Mouse (Mus musculus) intestine, embryonic 14.5 days (tissue): ENCODE measurements around the gene Prkce. TPM values are rescaled to one million over a fixed set of nuclear protein-coding genes. Genes with fewer than 3 reads are reported as not detected.

Experiments used
- ATAC-seq: fragments of 200-750 bp; cut with Nextera tagmentation; replicated peaks from 2 replicates; pipeline ENCODE4 v1.8.0; 2017; ENCODE audit warnings: low read depth, moderate number of reproducible peaks, moderate TSS enrichment, moderate library complexity; ENCODE audit not compliant: low FRiP score, low TSS enrichment
- DNase-seq: peaks from one replicate; pipeline ENCODE4 v3.0.0-alpha.2; 2018; ENCODE audit warnings: low spot score
- H3K27ac ChIP-seq: fragments of 300-500 bp; sonication (generic); 2 replicates; pipeline ENCODE4 v1.5.1; 2014; ENCODE audit warnings: low read depth, mild to moderate bottlenecking, control low read depth
- H3K27me3 ChIP-seq: fragments of 300-500 bp; sonication (generic); replicated peaks from 2 replicates; pipeline ENCODE4 v1.6.1; 2014; ENCODE audit warnings: low read length, control low read depth; ENCODE audit not compliant: control insufficient read depth, insufficient read depth
- H3K36me3 ChIP-seq: fragments of 300-500 bp; sonication (generic); 2 replicates; pipeline ENCODE4 v1.6.1; 2014; ENCODE audit warnings: low read length, control low read depth; ENCODE audit not compliant: control insufficient read depth, insufficient read depth
- H3K4me1 ChIP-seq: fragments of 300-500 bp; sonication (generic); replicated peaks from 2 replicates; pipeline ENCODE4 v1.6.1; 2014; ENCODE audit warnings: low read length, control low read depth, mixed read lengths; ENCODE audit not compliant: control insufficient read depth, insufficient read depth
- H3K4me2 ChIP-seq: fragments of 300-500 bp; sonication (generic); 2 replicates; pipeline ENCODE4 v1.6.1; 2014; ENCODE audit warnings: low read length
- H3K4me3 ChIP-seq: fragments of 300-500 bp; sonication (generic); 2 replicates; pipeline ENCODE4 v1.5.1; 2014; ENCODE audit warnings: low read depth, low read length, control low read depth, mixed read lengths
- H3K9ac ChIP-seq: fragments of 300-500 bp; sonication (generic); 2 replicates; pipeline ENCODE4 v1.6.1; 2014; ENCODE audit warnings: mild to moderate bottlenecking, low read length
- H3K9me3 ChIP-seq: fragments of 300-500 bp; sonication (generic); 2 replicates; pipeline ENCODE4 v1.6.1; 2016; ENCODE audit warnings: low read length, control low read depth; ENCODE audit not compliant: control insufficient read depth
- WGBS: fragments of 180-500 bp; shearing (Covaris S2); extraction: QIAGEN DNeasy Blood & Tissue Kit; methylation state at CpG from one replicate; pipeline ENCODE4 v1.1.7; 2014; 5-methylcytosine and 5-hydroxymethylcytosine counted together
- polyA plus RNA-seq: library from polyadenylated mRNA; unstranded; fragments of >200 nt; fragmentation: Nextera tagmentation; extraction: Ambion mirVana; gene quantifications from 2 replicates; pipeline ENCODE4 v1.2.1, GENCODE M21; 2014

The Prkce gene
- polyA plus RNA-seq, 1 experiment from 2014 or later: 7.5 TPM

DNA sequence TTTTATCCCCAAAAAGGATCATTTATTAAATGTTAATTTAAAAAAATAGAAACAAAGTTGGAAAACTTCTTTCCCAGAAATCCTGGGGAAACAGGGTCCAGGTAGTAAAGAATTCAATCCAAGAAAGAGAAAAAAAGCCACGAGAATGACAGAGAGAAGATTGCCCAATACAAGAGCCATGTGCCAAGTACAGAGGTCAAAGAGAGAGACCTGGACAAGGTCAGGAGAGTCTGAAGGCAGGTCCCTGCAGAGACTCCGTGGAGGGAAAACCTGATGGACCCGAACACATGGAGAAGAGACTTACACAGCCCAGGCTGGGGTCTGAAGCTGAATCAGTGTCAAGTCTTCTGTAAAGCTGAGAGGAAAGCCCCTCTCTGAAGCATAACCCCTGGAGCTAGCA is 519.4 kb downstream of the Prkce start:
- ATAC-seq (no peak), DNase-seq (no peak)
- Histone ChIP-seq H3K9ac (no peak overlapping the region), H3K4me1 (no peaks in the 10 kb centered on the region), H3K9me3 (no peaks in the 10 kb centered on the region), H3K27me3 (no peaks in the 10 kb centered on the region), H3K36me3 (no peaks in the 10 kb centered on the region), H3K4me3 (no peak overlapping the region), H3K27ac (no peak overlapping the region), H3K4me2 (no peak overlapping the region)
- 76% methylated on average over 3 of the region's 3 CpGs for WGBS

DNA sequence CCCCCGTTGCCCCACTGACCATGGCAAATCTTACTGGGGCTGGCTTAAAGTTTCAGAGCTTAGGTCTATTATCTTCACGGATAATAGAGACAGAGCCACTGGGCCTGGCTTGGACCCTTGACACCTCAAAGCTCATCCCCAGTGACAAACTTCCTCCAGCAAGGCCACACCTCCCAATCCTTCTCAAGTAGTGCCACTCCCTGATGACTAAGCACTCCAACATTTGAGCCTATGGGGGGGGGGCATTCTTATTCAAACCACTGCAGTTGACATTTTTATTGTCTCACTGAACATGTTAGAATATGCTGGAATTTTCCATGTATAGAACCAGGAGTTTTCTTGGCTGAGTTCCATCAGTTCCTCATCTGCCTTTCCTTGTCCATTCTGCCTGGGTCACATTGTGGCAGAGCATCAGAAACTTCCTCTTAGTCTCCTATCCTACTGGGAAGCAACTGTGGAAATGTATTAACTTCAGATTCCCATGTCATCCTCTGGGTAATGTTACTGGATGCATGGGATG is 523.3 kb downstream of the Prkce start:
- Histone ChIP-seq H3K4me2 (no peak overlapping the region), H3K27me3 (no peaks in the 10 kb centered on the region), H3K27ac (no peak overlapping the region), H3K4me3 (no peak overlapping the region), H3K36me3 (no peaks in the 10 kb centered on the region), H3K4me1 (no peaks in the 10 kb centered on the region), H3K9ac (no peak overlapping the region), H3K9me3 (no peaks in the 10 kb centered on the region)
- WGBS: 88% methylated on average over 2 of the region's 2 CpGs
- DNase-seq (no peak), ATAC-seq (no peak)

DNA sequence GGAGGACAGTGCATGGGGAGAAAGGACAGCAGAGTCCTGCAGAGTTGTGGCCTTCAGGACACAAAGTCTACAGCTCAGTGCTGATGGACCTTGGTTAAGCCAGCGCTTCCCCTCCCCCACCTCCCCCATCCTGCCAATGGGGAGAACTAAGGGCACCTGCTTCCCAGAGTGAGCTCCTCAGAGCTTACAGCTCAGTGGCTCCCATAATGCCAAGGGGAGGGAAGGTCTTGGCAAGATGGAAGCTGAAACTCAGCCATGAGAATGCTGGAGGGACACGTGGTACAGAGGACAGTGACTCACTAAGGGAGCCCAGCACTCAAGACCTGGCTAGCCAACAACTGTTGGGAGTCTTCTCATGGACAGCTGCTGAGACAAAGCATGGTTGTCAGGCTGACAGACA is 530.2 kb downstream of the Prkce start:
- no peaks in the 10 kb centered on the region for H3K9me3 ChIP-seq
- no peaks in the 10 kb centered on the region for H3K4me1 ChIP-seq
- no peaks in the 10 kb centered on the region for H3K36me3 ChIP-seq
- no peak overlapping the region for H3K4me3 ChIP-seq
- no peaks in the 10 kb centered on the region for H3K27me3 ChIP-seq
- DNase-seq (no peak), ATAC-seq (no peak)
- H3K27ac ChIP-seq: no peak overlapping the region
- no peak overlapping the region for H3K4me2 ChIP-seq
- no peak overlapping the region for H3K9ac ChIP-seq
- WGBS: 83% methylated on average over 2 of the region's 2 CpGs

DNA sequence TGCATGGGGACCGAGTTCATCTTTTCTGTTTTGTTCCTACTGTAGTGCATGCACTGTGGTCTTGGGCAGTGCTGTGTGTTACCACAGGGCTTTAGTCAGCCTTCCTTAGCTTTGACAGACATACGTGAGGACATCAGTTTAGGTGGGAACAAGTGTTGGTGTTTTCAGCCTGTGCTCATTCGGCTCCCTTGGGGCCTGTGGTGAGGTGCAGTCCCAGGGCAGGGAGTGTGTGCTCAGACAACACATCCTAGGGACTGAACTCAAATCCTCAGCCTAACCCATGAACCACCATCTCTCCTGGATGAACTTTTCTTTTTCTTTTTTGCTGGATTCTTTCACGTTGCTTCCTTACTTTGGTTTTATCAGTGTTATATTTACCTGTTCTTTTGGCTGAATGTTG is 535.8 kb downstream of the Prkce start:
- H3K4me1 ChIP-seq: no peaks in the 10 kb centered on the region
- H3K27ac ChIP-seq: no peak overlapping the region
- no peaks in the 10 kb centered on the region for H3K36me3 ChIP-seq
- no peaks in the 10 kb centered on the region for H3K27me3 ChIP-seq
- ATAC-seq (no peak), DNase-seq (no peak)
- H3K4me3 ChIP-seq: no peak overlapping the region
- no peak overlapping the region for H3K4me2 ChIP-seq
- H3K9me3 ChIP-seq: no peaks in the 10 kb centered on the region
- 79% methylated on average over 4 of the region's 4 CpGs for WGBS
- no peak overlapping the region for H3K9ac ChIP-seq

DNA sequence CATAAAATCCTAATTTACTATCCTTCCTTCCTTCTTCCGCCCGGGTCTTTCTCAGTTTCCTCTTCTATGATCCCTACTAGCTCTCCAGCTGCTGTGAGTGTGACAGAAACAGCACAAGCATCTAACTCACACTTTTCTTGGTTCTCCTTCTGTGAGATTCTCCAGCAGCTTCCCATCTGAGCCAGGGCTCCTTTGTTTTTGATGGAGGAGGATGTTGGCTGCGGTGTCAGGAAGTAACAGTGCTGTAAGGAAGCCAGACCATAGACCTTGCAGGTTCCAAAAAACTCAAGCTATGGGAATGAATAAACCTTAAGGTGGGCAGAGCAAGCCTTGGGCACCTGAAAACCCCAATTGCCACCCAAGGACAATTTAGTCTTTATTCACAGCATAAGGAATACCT is 537.7 kb downstream of the Prkce start:
- no peak overlapping the region for H3K9ac ChIP-seq
- no peaks in the 10 kb centered on the region for H3K36me3 ChIP-seq
- DNase-seq: no peak
- H3K4me3 ChIP-seq: no peak overlapping the region
- no peaks in the 10 kb centered on the region for H3K27me3 ChIP-seq
- no peak overlapping the region for H3K4me2 ChIP-seq
- WGBS: 81% methylated on average over 3 of the region's 3 CpGs
- no peak overlapping the region for H3K27ac ChIP-seq
- H3K4me1 ChIP-seq: no peaks in the 10 kb centered on the region
- H3K9me3 ChIP-seq: no peaks in the 10 kb centered on the region
- ATAC-seq: no peak

DNA sequence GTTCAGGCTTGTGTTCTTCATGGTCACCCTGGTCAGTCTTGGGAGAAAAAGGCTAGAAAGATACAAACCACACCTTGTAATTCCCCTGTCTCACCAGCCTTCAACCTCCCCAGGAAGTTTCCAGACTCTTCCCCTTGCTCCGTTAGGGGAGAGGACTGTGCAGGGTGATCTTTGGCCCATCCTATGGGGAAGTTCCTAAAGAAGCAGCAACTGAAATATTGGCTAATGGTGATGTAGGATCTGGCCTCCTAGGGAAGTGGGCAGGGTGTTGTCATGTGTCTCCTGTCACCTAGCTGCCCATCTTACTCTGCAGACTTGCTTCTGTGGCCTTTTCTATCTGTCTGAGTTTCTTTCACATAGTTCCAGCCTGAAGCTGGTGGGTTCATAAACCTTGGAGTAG is 538.9 kb downstream of the Prkce start:
- DNase-seq (no peak), ATAC-seq (no peak)
- Histone ChIP-seq H3K4me1 (no peaks in the 10 kb centered on the region), H3K27me3 (no peaks in the 10 kb centered on the region), H3K9ac (no peak overlapping the region), H3K4me2 (no peak overlapping the region), H3K4me3 (no peak overlapping the region), H3K27ac (no peak overlapping the region), H3K36me3 (no peaks in the 10 kb centered on the region), H3K9me3 (no peaks in the 10 kb centered on the region)
- WGBS: 69% methylated on average over 1 of the region's 1 CpGs

Other genes starting within 250 kb of the Prkce start
- gene Srbd1, start 22.6 kb upstream of the Prkce start, polyA plus RNA-seq: 7.5 and 9.4 TPM in 2 replicates